Mouse (Mus musculus) forebrain, embryonic 12.5 days (tissue): ENCODE measurements around the gene Raver2. TPM values are rescaled to one million over a fixed set of nuclear protein-coding genes. Genes with fewer than 3 reads are reported as not detected.

Source experiments
- ATAC-seq: fragments of 200-750 bp; cut with Nextera tagmentation; 2 replicates; pipeline ENCODE4 v1.8.0; 2017; ENCODE audit warnings: moderate TSS enrichment; ENCODE audit not compliant: low FRiP score
- H3K27ac ChIP-seq: fragments of 300-500 bp; sonication (generic); 2 replicates; pipeline ENCODE4 v1.5.1; 2016; ENCODE audit warnings: mild to moderate bottlenecking
- H3K27me3 ChIP-seq: fragments of 300-500 bp; sonication (generic); 2 replicates; pipeline ENCODE4 v1.6.1; 2016; ENCODE audit warnings: mild to moderate bottlenecking
- H3K36me3 ChIP-seq: fragments of 300-500 bp; sonication (generic); replicated peaks from 2 replicates; pipeline ENCODE4 v1.6.1; 2016; ENCODE audit warnings: mild to moderate bottlenecking
- H3K4me1 ChIP-seq: fragments of 300-500 bp; sonication (generic); 2 replicates; pipeline ENCODE4 v1.6.1; 2016
- H3K4me2 ChIP-seq: fragments of 300-500 bp; sonication (generic); 2 replicates; pipeline ENCODE4 v1.6.1; 2016; ENCODE audit warnings: mild to moderate bottlenecking, moderate library complexity
- H3K4me3 ChIP-seq: fragments of 300-500 bp; sonication (generic); replicated peaks from 2 replicates; pipeline ENCODE4 v1.5.1; 2016; ENCODE audit warnings: mild to moderate bottlenecking
- H3K9ac ChIP-seq: fragments of 300-500 bp; sonication (generic); 2 replicates; pipeline ENCODE4 v1.6.1; 2016; ENCODE audit warnings: mild to moderate bottlenecking
- H3K9me3 ChIP-seq: fragments of 300-500 bp; sonication (generic); 2 replicates; pipeline ENCODE4 v1.6.1; 2016
- WGBS: fragments of 180-500 bp; shearing (Covaris S2); methylation state at CpG from one replicate; pipeline ENCODE4 v1.1.7; 2016; 5-methylcytosine and 5-hydroxymethylcytosine counted together
- polyA plus RNA-seq: library from polyadenylated mRNA; unstranded; fragments of >200 nt; fragmentation: Nextera tagmentation; extraction: Ambion mirVana; gene quantifications from 2 replicates; pipeline ENCODE4 v1.2.1, GENCODE M21; 2016

The Raver2 gene
- polyA plus RNA-seq, 1 experiment from 2014 or later = 11.2 TPM

DNA sequence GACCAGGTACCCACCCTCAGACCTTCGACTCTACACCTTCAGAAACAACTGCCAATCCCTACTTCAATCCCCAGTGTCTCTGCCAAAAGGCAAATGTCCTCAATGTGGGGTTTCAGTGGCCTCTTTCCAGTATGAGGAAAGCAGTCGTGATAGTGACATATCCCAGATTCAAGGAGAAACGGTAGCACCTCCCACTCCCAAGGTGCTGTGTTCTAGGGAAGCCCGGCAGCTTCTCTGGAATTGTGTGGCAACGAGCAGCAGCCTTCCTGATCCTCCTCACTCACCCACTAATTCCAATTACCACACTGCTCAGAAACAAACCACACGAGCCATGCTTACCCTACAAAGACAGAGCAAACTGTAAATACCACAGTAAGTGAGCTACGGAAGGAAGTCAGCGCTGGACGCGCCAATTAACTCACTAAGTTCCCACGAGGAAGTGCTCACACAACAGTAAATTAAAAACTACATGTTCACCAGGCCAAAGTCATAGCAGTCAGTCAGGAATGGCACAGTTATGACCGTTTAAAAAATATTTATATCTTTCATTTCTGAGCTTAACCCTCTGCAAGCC is 90.5 kb downstream of the Raver2 start:
- no peak for ATAC-seq
- Histone ChIP-seq H3K36me3 (peaks cover 37% of the 10 kb centered on the region), H3K9me3 (no peaks in the 10 kb centered on the region), H3K4me2 (no peak overlapping the region), H3K4me1 (no peaks in the 10 kb centered on the region), H3K9ac (no peak overlapping the region), H3K4me3 (no peak overlapping the region), H3K27me3 (no peaks in the 10 kb centered on the region), H3K27ac (no peak overlapping the region)
- WGBS = 87% methylated on average over 12 of the region's 12 CpGs

DNA sequence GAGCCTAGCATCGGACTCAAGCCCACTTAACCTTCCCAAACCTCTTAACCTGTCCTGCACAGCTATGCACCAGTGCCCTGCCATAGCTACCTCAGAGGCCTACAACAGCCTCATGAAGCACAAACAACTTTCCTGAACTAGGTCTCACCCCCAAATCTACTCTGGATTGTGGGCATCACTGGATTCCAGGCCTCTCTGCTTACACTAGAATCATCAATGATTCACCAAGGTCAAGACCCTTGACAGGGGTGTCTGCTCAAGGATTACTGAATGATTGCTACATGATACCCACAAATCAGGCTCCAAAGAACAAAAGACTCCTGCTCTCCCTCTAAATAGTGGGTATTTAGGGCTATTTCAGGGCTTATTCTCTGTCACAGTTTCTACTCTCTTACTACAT is 92.0 kb downstream of the Raver2 start:
- WGBS = 79% methylated on average over 1 of the region's 1 CpGs

DNA sequence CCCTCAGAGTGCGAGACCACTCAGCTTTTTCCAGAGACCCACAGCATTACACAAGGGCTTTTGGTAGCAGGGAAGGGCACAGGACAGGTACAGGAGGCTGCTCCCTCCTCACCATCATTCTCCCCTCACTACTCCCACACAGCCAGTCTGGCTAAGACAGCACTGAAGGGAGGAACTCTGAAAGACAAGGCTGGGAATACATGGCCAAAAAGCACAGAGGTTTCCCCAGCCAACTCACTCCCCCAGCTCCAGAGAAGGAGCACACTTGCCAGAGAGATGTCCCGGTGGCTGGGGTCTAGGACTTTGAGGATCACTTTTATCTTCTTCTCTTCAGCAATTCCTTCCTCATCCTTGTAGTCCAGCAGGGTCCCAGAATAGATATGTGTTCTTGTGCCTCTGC is 95.4 kb downstream of the Raver2 start:
- Histone ChIP-seq H3K36me3 (peaks cover 13% of the 10 kb centered on the region; the same call in 1 of the 2 replicates), H3K9ac (no peak overlapping the region), H3K4me1 (no peaks in the 10 kb centered on the region), H3K4me2 (no peak overlapping the region), H3K4me3 (no peak overlapping the region), H3K27me3 (no peaks in the 10 kb centered on the region), H3K9me3 (no peaks in the 10 kb centered on the region), H3K27ac (no peak overlapping the region)
- WGBS = 91% methylated on average over 2 of the region's 2 CpGs
- no peak for ATAC-seq

More for the DNA sequence above, 92.0 kb downstream of the Raver2 start:
- Histone ChIP-seq H3K36me3 (peaks cover 32% of the 10 kb centered on the region), H3K9ac (no peak overlapping the region), H3K9me3 (no peaks in the 10 kb centered on the region), H3K4me1 (no peaks in the 10 kb centered on the region), H3K4me3 (no peak overlapping the region), H3K27me3 (no peaks in the 10 kb centered on the region), H3K4me2 (no peak overlapping the region), H3K27ac (no peak overlapping the region)
- no peak for ATAC-seq

DNA sequence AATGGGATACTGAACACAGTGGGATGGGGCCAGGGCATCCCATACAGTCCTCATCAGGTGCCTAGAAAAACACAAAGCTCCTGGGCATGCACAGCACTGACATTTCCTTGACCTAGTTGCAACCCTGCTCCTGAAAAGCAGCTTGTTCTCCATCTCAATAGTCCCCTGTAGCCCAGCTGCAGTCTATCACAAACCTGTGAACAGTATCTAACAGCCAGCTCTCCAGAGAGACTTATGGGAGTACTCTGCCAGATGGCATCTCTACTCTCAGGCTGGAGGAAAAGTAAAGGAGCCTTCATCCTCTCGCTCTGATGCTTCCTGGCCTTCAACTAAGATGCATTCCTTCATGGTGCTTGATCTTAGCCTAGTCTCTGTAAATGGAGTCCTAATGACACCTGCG is 95.9 kb downstream of the Raver2 start:
- H3K27ac ChIP-seq = no peak overlapping the region
- no peaks in the 10 kb centered on the region for H3K9me3 ChIP-seq
- H3K4me3 ChIP-seq = no peak overlapping the region
- H3K36me3 ChIP-seq = peaks cover 15% of the 10 kb centered on the region; the same call in 1 of the 2 replicates
- H3K4me2 ChIP-seq = no peak overlapping the region
- no peak for ATAC-seq
- H3K9ac ChIP-seq = no peak overlapping the region
- no peaks in the 10 kb centered on the region for H3K4me1 ChIP-seq
- H3K27me3 ChIP-seq = no peaks in the 10 kb centered on the region
- 92% methylated on average over 2 of the region's 2 CpGs for WGBS

DNA sequence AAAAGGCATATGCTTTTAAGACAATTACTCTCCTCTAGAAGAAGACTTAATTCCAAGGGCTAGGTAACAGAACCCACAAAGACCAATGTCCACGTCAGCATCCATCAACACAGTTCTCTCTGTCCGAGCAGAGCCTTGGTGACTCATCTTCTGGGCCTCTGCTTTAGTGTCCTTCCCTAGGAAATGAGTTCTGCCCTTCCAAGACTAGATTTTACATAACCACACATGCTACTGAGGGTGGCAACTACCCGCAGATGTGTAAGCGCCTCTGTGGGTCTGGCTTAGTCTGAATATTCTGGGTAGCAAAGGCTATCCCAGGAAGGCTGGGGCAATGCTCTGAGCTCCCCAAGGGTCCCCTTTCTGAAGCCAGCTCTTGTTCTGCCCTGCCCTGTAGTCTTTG is 97.0 kb downstream of the Raver2 start:
- H3K27ac ChIP-seq = no peak overlapping the region
- no peak overlapping the region for H3K4me2 ChIP-seq
- WGBS = 84% methylated on average over 4 of the region's 4 CpGs

DNA sequence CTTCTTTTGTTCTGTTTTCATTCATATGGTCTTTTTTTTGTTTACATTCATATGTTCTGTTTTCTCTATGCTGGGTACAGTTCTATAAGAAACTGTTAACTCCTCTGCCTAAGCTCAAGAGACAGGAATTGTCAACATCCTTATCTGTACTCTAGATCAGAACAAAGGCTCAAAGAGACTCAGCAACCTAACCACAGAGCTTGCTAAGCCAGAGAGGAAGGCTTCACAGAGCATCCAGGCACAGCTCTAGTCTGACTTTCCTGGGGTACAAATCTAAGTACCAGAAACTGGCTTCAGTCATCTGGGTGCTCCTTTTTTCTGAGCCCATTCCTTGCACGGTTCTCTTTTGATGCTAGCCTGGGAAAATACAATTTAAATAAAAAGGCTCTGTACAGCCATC is 99.0 kb downstream of the Raver2 start:
- Histone ChIP-seq H3K9me3 (no peaks in the 10 kb centered on the region), H3K27ac (no peak overlapping the region), H3K9ac (no peak overlapping the region), H3K36me3 (peaks cover 15% of the 10 kb centered on the region; the same call in 1 of the 2 replicates), H3K27me3 (no peaks in the 10 kb centered on the region), H3K4me3 (no peak overlapping the region), H3K4me2 (no peak overlapping the region), H3K4me1 (no peaks in the 10 kb centered on the region)
- ATAC-seq = no peak
- WGBS = 79% methylated on average over 1 of the region's 1 CpGs

More for the DNA sequence above, 97.0 kb downstream of the Raver2 start:
- Histone ChIP-seq H3K36me3 (peaks cover 15% of the 10 kb centered on the region; the same call in 1 of the 2 replicates), H3K4me1 (no peaks in the 10 kb centered on the region), H3K27me3 (no peaks in the 10 kb centered on the region), H3K4me3 (no peak overlapping the region), H3K9me3 (no peaks in the 10 kb centered on the region), H3K9ac (no peak overlapping the region)
- ATAC-seq = no peak

DNA sequence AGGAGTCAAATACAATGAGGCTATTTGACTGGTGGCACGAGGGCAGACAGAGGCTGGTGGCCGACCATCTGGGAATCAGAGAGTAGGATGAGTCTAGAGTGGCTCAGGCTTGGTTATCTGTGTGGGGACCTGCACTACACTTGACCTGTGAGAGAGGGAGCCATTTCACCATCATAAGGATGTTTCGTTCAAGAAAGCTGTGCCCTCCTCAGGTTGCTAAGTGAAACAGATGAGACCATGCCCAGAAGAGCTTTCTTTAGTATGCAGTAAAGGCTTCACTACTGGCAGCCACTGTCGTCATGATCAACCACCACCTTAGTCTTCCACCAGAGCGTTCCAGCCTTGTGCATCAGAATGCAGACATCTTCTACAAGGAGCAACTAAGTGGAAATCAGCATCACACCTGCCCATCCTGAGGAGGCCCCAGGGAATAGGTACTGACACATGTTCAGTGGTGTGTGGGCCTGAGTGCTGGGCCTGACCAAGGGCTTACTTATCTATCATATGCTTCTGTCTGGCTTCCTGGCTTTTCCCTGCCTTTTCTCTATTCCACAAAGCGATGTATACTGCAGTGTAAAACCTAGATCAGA is 99.5 kb downstream of the Raver2 start:
- Histone ChIP-seq H3K36me3 (peaks cover 10% of the 10 kb centered on the region; the same call in 1 of the 2 replicates), H3K4me1 (no peaks in the 10 kb centered on the region), H3K27me3 (no peaks in the 10 kb centered on the region), H3K4me3 (no peak overlapping the region), H3K27ac (no peak overlapping the region), H3K9ac (no peak overlapping the region), H3K9me3 (no peaks in the 10 kb centered on the region), H3K4me2 (no peak overlapping the region)
- no peak for ATAC-seq
- WGBS = 60% methylated on average over 6 of the region's 6 CpGs

DNA sequence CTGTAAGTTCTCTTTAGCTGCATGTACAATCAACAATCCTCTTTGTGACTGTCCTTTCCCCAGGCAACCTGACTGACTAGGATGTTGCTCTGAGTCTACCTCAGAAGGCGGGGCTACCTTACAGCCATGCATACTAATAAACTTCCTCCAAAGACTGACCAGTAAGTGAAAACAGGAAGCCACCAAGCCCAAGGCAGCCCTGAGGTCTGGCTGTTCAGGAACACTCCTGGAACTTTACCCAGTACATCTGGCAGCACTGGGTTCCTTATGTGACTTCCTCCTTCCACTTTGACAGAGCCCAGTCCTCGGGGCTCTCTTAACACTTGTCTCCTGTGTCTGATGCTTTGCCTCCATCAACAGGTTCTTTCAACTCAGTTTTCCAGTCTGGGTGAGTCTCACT is 104.0 kb downstream of the Raver2 start:
- 96% methylated on average over 2 of the region's 2 CpGs for WGBS
- no peak for ATAC-seq
- Histone ChIP-seq H3K9ac (no peak overlapping the region), H3K36me3 (peaks cover 9% of the 10 kb centered on the region), H3K4me2 (no peak overlapping the region), H3K4me3 (no peak overlapping the region), H3K9me3 (no peaks in the 10 kb centered on the region), H3K27ac (no peak overlapping the region), H3K27me3 (no peaks in the 10 kb centered on the region), H3K4me1 (no peaks in the 10 kb centered on the region)

DNA sequence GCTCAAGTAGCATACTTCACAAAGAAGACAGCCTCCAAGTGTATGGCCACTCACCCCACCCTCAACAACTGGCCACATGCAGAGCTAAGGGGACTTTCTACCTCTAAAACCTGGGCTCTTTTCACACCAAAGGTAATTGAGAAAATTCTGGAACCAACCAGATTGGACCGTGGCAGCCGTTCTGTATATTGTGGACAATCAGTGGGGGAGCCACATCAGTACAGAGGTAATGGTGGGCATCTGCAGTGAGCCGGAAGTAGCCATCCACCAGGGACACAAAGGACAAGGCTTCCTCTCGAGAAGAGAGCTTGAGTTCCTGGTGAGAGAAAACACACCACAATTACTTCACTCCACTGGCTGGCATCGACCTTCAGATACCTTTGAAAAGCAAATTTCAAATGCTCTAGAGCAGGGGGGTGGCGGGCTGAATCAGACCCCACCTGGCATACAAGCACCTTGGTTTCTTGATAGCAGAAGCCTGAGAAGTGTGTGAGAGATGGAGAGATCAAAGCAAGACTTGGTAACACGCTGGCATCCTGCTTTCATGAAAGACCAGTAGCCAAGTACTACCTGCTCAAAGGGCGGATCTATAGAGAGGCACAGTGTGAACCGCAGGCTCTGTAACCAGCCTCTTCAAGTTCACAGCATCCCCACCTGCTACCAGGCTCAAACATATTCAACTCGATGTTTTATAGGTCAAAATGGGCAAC is 106.3 kb downstream of the Raver2 start:
- WGBS = 82% methylated on average over 10 of the region's 10 CpGs
- Histone ChIP-seq H3K4me3 (no peak overlapping the region), H3K9ac (no peak overlapping the region), H3K27me3 (no peaks in the 10 kb centered on the region), H3K9me3 (no peaks in the 10 kb centered on the region), H3K27ac (no peak overlapping the region), H3K4me1 (no peaks in the 10 kb centered on the region), H3K4me2 (no peak overlapping the region), H3K36me3 (peaks cover 6% of the 10 kb centered on the region; the same call in 1 of the 2 replicates)
- ATAC-seq = no peak

DNA sequence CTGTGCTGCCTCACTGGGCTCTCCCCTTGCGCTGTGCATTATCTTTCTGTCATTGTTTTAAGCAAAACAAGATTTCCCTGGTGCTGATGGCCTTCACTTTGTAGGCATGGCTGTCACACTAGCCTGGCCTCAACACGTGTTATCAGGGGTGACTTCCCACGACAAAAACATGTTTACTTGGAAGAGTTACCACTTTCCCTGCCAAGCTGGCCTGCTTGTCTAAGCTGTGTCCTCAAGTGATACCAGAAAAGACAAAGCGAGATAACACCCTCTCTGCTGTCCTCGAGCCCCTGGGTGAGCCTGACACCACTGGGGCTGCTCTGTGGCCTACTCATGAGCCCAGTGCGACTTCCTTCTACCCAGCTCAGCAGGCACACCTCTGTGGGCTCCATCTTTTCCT is 107.3 kb downstream of the Raver2 start:
- Histone ChIP-seq H3K9ac (no peak overlapping the region), H3K36me3 (peaks cover 6% of the 10 kb centered on the region; the same call in 1 of the 2 replicates), H3K27me3 (no peaks in the 10 kb centered on the region), H3K4me2 (no peak overlapping the region), H3K9me3 (no peaks in the 10 kb centered on the region), H3K4me1 (peaks cover 3% of the 10 kb centered on the region; the same call in 1 of the 2 replicates), H3K27ac (no peak overlapping the region), H3K4me3 (no peak overlapping the region)
- ATAC-seq = no peak
- 85% methylated on average over 6 of the region's 6 CpGs for WGBS

DNA sequence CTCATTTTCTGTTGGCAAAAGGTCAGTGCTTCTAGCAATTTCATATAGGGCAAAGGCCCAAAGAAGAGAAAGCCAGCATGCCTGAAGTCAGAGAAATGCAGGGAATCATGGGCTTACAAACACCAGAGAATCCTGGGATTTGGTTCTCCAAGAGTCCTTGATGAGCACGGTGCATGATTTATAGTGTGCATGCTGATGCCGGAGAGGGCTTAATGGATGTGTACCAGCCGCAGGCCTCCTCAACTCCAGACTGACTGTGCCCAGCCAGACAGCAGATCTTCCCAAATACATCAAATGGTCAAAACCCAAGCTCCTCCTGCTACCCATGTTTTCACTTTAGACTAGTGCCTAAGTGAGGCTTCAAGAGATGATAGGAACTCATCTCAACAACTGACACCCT is 109.0 kb downstream of the Raver2 start:
- ATAC-seq = no peak
- Histone ChIP-seq H3K4me3 (no peak overlapping the region), H3K4me1 (peaks cover 3% of the 10 kb centered on the region; the same call in 1 of the 2 replicates), H3K4me2 (no peak overlapping the region), H3K36me3 (peaks cover 6% of the 10 kb centered on the region; the same call in 1 of the 2 replicates), H3K9ac (no peak overlapping the region), H3K9me3 (no peaks in the 10 kb centered on the region), H3K27ac (no peak overlapping the region), H3K27me3 (no peaks in the 10 kb centered on the region)
- WGBS = 89% methylated on average over 3 of the region's 3 CpGs

DNA sequence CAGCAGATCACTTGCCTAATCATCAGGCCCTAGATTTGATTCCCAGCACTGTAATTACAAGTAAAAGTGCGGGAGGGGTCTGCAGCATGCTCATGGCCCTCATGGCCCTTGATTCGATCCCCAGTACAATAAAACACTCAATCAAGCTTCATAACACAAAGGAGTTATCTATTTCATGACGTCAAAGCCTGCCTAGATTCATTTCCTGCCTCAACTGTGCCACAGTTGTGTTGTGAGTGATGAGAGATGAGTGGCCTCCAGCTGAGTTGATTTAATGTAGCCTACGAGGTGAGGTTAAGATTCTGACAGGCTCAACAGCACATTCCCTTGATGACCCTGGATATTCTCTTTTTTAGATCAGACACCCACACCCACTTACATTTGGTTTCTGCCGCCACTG is 110.3 kb downstream of the Raver2 start:
- no peaks in the 10 kb centered on the region for H3K9me3 ChIP-seq
- no peak for ATAC-seq
- 63% methylated on average over 5 of the region's 5 CpGs for WGBS

More for the DNA sequence above, 110.3 kb downstream of the Raver2 start:
- Histone ChIP-seq H3K27ac (no peak overlapping the region), H3K36me3 (peaks cover 3% of the 10 kb centered on the region; the same call in 1 of the 2 replicates), H3K9ac (no peak overlapping the region), H3K4me3 (no peak overlapping the region), H3K27me3 (no peaks in the 10 kb centered on the region), H3K4me2 (no peak overlapping the region), H3K4me1 (peaks cover 3% of the 10 kb centered on the region; the same call in 1 of the 2 replicates)
